Mouse (Mus musculus) mesoderm, embryonic 11.5 days (tissue): ENCODE measurements around the gene Got2.

Experiments used
- DNase-seq: peaks from one replicate; pipeline ENCODE4 v3.0.0-alpha.2; 2012; ENCODE audit warnings: low read depth, low spot score

Got2 gene

GRCm38 (mm10) chr8:95888285-95889136 is at the start of gene Got2:
Gene Got2, minus strand, starts transcription at chr8:95888547.
- peak; percentile 94 for DNase-seq

- DNase-seq: no peak
These were observed 44.5 kb upstream of the Got2 start for GRCm38 (mm10) chr8:95932841-95933240.

- DNase-seq: no peak
These were observed 41.5 kb upstream of the Got2 start for GRCm38 (mm10) chr8:95929821-95930220.

- DNase-seq: peak; percentile 23
These were observed 27.8 kb upstream of the Got2 start for GRCm38 (mm10) chr8:95916106-95916505.

- DNase-seq: peak; percentile 80
These were observed 26.7 kb upstream of the Got2 start for GRCm38 (mm10) chr8:95914905-95915643.

GRCm38 (mm10) chr8:95911240-95911639 is 22.9 kb upstream of the Got2 start:
- DNase-seq: no peak

GRCm38 (mm10) chr8:95907885-95908284 is 19.5 kb upstream of the Got2 start:
- DNase-seq: no peak

GRCm38 (mm10) chr8:95906738-95907137 is 18.4 kb upstream of the Got2 start:
- no peak for DNase-seq

- DNase-seq: peak; percentile 26
These were observed 13.5 kb upstream of the Got2 start for GRCm38 (mm10) chr8:95901864-95902263.

- DNase-seq: no peak
These were observed 5.4 kb upstream of the Got2 start for GRCm38 (mm10) chr8:95893701-95894100.

- DNase-seq: peak; percentile 81
These were observed 616 bp downstream of the Got2 start for GRCm38 (mm10) chr8:95887578-95888284.

GRCm38 (mm10) chr8:95886647-95887577 is 1.4 kb downstream of the Got2 start:
- DNase-seq: no peak

- no peak for DNase-seq
These were observed 2.4 kb downstream of the Got2 start for GRCm38 (mm10) chr8:95885966-95886365.

GRCm38 (mm10) chr8:95885271-95885841 is 3.0 kb downstream of the Got2 start:
- DNase-seq: no peak

- DNase-seq: no peak
These were observed 3.9 kb downstream of the Got2 start for GRCm38 (mm10) chr8:95884491-95884890.

GRCm38 (mm10) chr8:95882191-95882590 is 6.2 kb downstream of the Got2 start:
- DNase-seq: no peak

- DNase-seq: no peak
These were observed 6.8 kb downstream of the Got2 start for GRCm38 (mm10) chr8:95881576-95881975.

- DNase-seq: no peak
These were observed 8.5 kb downstream of the Got2 start for GRCm38 (mm10) chr8:95879823-95880222.

GRCm38 (mm10) chr8:95878176-95878962 is 10.0 kb downstream of the Got2 start:
- DNase-seq: peak; percentile 43

GRCm38 (mm10) chr8:95875270-95875669 is 13.1 kb downstream of the Got2 start:
- DNase-seq: no peak
